Mouse (Mus musculus) lung, adult 2 months (tissue): ENCODE results near the gene Msl2.

Experiments
- CTCF ChIP-seq: fragments of 200-500 bp; IDR thresholded peaks from 2 replicates; pipeline ENCODE4 v1.5.1; 2011; ENCODE audit warnings: mild to moderate bottlenecking, low read length, control low read depth; ENCODE audit not compliant: insufficient read depth
- POLR2A ChIP-seq: fragments of 200-500 bp; IDR thresholded peaks from 2 replicates; pipeline ENCODE4 v1.6.1; 2011; ENCODE audit warnings: low read depth, mild to moderate bottlenecking, control low read depth, low read length, borderline replicate concordance; ENCODE audit errors: extremely low read depth

- no peak for TF ChIP-seq CTCF
- no peak for TF ChIP-seq POLR2A
Observed at GRCm38 (mm10) chr9:101113317-101113716, 39.4 kb downstream of the Msl2 start.
